Mouse (Mus musculus): ENCODE measurements around the gene Sv2c. TPM values are rescaled to one million over a fixed set of nuclear protein-coding genes. Genes with fewer than 3 reads are reported as not detected.
"Not testable (repeated sequence)": the region's sequence is repeated elsewhere in the genome, so short reads cannot be mapped to it uniquely, and the experiment has no call there.

Gene Sv2c
- total RNA-seq, 2 experiments from 2014 or later, result 0.56 to 1.5 TPM

DNA sequence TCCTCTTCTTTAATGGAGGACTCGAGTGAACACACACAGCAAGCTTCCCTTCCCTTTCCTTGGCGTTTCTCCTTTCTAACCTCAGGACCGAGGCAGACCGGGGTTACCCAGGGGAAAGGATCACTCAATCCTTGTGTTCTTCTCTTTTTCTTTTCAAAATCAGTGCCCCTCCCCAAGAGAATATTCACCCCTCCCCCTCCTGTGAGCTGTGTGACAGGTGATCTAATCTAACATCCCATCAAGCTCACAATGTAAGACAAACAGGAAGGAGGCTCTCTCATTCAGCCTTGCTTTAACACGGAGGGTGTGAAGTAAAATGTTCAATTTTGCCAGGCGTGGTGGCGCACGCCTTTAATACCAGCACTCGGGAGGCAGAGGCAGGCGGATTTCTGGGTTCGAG is 158.3 kb downstream of the Sv2c start:
- no peak for DNase-seq (ENCODE audit: low spot score in 2 of 2)

DNA sequence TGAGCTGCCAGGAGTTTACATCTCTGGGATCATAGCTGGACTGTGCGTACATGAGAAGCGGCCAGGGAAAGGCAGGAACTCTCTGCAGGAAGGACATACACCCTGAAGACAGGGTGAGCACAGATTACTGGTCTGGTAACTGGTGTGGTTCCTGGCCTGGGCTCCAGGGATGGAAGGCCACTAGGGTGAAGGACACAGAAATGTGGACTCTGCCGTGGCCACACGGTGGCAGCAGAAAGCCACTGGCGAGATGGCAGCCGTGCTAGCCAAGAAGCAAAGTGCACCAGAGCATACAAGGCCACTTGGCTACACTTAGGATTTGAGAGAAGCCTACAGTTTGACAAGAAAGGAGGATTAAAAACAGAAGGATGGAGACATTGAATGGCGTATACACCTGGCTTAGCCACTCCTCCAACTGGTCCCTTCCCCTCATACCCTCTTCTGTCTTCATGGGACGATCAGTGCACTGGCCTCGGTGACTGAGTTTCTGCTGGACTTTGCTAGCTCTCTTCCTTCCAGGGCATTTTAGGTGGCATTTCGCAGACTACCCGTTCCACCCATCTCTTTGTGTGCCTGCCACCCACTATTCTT is 158.9 kb downstream of the Sv2c start:
- DNase-seq (ENCODE audit: low spot score in 2 of 2), result peak; percentile 72 to 73

DNA sequence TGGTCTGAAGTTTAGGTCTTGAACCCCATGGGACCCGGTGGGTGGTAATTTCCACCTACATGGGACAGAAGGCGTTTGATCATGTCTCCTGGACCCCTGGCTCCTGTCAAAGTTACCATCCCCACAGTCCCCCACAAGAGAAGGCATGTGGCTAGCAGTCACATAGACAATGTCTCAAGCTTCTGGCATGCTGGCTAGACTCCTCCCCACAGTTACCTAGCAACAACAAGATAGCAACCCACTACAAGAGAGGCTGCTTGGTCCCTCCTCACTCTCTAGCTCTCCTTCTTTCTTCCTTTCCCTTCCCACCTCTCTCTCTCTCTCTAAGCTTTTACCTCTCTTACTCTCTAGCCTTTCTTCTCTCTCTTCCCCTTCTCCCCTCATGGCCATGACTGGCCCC is 164.3 kb downstream of the Sv2c start:
- DNase-seq (ENCODE audit: low spot score in 2 of 2), result not testable (repeated sequence)

DNA sequence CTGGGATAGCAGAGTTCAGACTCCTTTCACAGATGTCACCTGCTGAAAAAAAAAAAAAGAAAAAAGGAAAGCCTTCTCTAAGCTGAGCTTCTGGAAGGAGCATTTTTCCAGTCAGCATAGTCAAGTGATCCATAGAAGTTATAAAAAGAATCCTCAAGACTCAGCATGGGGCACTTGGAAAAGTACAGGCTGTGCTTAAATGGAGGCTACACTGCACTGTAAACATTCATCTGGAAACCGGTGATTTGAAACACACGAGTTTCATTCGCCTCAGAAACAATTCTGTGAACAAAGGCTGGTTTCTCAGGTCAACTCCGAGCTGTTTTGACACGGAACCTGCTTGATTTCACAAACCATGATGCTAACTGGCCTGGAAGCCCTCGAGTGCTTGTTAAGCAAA is 165.6 kb downstream of the Sv2c start:
- DNase-seq (ENCODE audit: low spot score in 2 of 2), result no peak

DNA sequence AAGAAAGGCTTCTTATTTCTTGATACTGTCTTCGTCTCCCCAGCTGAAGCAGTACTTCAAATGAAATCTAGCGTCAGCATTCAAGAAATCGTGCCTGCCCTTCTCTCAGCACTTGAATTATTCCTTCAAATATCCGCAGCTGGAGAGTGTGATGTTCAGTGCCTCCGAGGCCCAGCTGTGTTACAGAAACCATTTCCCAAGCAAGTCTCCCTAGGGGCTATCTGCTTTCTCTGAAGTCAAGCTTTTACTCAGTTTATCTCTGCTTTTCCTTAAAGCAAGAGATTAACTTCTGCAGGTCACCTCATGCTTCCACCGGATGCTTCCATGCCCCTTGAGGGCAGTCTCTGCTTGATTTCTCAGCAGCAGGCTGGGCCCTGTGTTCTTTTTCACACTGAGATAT is 166.8 kb downstream of the Sv2c start:
- DNase-seq (ENCODE audit: low spot score in 2 of 2), result no peak

DNA sequence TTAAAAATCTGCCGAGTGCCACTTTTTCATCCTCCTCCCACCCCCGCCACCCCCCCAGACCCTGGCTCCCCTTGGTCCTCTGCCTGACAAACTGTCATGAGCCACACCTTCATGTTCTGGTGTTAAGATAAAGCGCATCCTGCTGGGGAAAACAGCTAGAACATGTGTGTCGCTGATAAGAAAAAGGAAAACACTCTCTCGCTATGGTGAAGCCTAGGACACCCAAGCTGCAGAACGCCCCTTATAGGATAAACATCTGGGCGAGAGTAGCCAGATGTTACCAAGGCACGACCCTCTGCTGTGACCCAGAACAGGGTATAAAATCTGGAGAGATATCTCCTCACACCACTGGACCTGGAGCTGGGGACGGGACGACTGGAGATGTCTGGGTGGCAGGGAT is 167.2 kb downstream of the Sv2c start:
- DNase-seq (ENCODE audit: low spot score in 2 of 2), result no peak

DNA sequence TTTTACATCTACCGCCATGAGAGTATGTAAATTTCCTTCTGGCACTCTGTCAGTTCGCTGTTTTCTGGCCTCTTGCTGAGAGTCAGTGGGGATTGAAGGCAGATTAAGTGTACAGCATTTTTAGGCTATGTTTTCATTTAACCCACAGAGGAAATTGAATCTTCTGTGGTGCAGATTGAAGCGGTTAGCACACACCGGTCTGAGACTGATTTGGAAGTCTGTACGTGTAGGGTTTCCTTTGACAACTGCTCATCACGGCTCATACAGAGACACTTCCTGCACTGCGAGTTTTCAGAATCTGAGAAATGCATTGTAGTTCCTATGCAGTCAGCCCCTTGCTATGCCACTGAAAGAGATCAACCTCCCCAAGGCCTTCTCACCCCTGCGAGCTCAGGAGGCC is 168.2 kb downstream of the Sv2c start:
- DNase-seq (ENCODE audit: low spot score in 2 of 2), result no peak

DNA sequence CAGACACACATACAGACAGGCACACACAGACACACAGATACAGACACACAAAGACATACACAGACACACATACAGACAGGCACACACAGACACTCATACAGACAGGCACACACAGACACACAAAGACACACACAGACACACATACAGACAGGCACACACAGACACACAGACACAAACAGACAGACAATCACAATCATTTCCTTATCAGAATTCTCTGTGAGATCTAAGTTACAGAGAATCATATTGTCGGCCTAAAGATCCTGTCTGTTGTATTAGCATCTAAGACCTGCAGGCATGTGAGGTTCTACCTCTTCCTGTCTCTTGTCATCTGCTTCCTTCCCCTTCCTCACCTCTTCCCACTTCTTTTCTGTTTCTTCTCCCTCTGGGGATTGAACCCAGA is 168.7 kb downstream of the Sv2c start:
- DNase-seq (ENCODE audit: low spot score in 2 of 2), result no peak

DNA sequence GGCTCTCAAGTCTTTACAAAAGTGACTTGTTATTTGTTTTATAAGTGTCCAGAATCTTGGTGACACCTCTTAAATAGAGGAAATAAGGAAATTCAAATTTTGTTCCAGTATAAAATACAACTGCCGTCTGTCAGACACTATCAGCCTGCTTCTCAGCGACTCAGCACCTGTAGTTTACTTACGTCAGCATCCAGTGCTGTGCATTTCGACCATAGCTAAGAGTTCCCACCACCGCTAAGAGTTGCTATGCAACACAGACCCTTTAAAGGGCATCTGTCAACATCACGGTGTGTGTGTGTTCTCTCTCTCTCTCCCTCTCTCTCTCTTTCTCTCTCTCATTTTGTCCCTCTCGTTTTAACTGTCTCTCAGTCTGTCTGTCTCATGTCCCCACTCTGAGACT is 170.5 kb downstream of the Sv2c start:
- DNase-seq (ENCODE audit: low spot score in 2 of 2), result no peak

DNA sequence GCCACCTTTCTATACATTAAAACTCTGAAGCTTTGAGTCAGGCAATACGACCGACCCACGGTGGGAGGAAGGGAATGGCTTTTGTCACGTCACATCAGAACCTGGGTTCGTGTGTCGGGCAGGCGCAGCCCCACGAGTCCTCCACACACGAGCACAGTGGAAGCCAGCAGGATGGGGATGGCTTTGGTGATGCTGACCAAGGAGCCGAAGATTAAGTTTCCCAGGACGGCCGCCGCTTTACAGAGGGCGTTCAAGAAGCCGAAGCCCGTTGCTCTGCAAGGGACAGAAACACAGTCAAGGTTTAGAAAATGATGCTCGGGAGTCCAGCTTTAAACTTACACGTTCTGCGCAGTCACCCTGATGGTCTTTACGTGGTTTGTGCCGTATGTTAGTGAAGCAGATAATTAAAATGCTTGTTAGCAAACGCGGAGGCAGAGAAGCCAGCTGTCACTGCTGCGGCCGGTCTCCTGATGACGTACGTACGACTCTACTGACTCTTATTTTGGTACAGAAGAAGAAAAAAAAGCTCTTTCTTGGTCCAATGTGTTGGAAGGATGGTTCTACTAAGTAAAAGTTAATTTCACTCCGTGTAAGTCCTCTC is 171.1 kb downstream of the Sv2c start:
- peak in 1 of 2 experiments; percentile 18 for DNase-seq (ENCODE audit: low spot score in 2 of 2)

DNA sequence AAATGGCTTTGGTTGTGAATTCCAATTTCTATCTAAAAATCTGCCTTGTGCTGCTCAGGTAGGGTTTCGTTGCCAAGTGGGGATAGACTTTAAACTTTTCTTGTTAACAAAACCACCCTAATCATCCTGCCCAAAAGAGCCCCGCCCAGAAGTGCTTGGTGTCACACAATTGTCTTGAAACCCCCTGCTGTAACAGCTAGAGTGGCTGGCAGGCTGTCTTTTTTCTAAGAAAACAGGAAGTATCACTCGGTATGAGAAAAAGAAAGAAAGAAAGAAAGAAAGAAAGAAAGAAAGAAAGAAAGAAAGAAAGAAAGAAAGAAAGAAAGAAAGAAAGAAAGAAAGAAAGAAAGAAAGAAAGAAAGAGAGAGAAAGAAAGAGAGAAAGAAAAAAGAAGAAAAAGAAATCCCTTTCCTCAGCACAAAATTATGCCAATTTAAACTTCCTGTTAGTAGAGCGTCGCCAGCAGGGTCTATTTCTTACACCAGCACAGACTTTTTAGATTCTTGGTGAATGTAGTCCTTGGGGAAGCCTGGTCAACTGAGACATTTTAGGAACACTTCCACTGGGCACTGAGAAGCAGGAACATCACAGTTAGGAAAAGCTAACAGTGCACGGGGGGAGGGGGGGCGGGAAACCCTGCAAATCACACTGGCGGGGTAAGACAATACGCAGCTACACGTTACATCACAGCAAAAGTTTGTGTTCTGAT is 171.7 kb downstream of the Sv2c start:
- DNase-seq (ENCODE audit: low spot score in 2 of 2), result no peak

DNA sequence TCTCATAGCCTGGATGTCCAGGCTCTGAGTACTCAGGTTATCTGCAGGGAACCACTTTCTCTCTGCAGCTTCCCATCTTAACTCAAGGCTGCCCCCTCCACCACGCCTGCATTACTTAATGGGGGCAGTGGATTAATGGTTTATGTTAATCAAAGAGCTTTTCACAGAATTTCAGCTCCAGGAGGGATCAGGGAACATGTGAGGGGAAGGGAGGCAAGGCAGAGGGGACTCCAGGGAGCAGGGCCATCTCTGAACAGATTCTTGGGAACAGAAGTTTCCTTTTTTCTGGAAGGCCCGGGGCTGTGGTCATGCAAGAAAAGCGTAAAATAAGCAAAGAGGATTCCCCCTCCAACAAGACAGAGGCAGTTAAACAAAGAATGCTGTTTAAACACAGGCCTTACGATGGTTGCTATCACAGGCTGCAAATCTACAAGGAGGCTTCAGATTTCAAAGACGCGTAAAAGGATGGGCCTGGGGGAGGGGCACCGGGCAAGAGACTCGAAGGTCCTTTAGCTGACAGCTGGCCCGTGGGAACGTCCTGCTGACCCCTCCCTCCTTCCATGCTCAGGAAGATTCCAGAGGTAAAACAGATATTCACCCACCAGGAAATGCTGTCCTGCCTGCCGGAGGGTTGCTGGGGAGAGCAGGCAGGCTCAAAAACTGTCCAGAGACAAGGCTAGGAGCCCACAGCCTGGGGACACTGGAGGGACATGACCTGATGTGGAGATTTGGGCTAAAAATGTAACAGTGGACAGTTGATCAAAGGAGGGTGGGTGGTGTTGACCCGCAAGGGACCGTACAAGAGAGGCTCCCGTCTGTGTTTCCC is 172.5 kb downstream of the Sv2c start:
- DNase-seq (ENCODE audit: low spot score in 2 of 2), result no peak

DNA sequence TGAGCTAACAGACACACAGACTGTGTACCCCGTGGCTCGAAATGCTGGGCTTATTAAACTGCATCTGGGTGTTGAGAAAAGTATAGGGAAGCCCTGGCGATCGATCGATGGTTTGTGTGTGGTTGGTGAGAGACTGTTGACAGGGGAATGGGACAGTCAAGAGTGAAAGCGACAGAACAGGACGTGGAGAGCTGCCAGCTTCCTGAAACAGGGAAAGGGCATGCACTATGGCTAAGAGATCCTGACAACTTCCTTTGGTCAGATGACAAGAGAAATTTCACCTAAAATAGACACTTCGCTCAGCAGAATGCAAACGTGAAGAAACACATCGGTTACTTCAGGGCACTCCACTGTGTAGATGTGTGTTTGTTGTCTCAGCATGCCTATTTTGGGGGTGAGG is 175.2 kb downstream of the Sv2c start:
- no peak for DNase-seq (ENCODE audit: low spot score in 2 of 2)

DNA sequence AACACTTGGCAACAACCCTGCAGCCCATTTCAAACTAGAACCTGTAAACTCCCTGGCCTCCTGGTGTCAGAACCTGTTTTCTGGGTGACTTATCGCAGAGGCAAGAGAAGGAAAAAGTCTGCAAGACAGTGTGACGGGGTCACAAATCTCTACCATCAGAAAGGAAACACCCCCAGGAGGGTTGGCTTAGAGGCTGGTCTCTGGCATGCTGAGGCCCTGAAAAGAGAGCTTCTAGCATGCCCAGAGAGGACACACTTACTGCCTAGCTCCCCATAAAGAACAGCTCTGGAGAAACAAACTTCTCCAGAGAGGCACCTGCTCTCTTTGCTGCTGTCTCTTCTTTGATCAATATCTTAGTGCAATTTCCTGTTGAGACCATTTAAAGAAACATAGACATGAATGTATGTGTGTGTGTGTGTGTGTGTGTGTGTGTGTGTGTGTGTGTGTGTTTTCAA is 176.0 kb downstream of the Sv2c start:
- no peak for DNase-seq (ENCODE audit: low spot score in 2 of 2)

DNA sequence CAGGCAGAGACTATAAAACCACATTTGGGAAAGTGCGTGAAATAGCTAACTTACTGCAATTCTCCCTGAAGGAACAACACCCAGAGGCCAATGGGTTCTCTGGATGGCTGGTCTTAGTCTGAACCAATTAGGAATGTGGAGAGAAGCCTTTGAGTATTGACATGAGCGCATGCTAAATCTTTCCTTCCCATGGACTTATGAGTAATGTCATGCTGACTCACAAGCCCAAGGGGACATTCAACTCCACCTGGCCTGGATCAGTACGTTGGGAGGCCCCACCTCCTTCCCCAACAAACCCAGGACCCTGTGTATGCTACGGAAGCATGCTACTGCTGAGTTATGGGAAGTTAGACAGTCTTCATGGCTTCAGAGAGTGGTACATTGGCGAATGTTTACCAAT is 177.2 kb downstream of the Sv2c start:
- no peak for DNase-seq (ENCODE audit: low spot score in 2 of 2)

DNA sequence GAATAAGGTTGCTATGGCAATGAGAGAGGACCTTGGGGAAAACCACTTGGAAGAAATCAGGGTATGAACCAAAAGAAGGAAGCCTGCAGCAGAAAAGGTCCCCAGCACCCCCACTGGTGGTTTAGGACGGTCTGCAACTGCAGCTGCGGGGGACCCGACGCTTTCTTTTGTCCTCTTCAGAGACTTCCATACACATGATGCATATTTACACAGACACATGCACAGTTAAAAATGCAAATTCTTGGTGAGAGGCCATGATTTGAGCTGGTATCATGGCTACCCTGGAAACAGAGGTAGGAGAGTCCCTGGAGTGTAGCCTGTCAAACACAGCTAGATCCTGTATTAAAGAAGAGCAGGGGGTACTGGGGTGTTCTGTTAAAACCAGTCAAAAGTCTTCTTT is 178.7 kb downstream of the Sv2c start:
- no peak for DNase-seq (ENCODE audit: low spot score in 2 of 2)

DNA sequence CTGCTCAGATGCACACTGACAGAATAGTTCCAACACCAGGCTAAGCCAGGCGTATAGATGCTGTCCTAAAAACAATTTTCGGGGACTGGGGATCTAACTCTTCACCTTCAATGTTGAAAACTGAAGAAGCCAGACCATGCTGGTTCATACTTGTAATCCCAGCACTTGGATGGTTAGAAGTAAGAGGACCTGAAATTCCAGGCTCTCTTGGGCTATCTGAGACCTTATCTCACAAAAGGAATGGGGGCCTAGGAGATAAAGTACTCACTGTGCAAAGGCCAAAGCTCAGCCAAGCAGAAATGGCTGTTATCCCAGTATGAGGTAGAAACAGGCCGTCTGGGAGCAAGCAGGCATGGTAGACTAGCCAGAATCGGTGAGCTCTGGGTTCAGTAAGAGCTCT is 180.1 kb downstream of the Sv2c start:
- no peak for DNase-seq (ENCODE audit: low spot score in 2 of 2)

DNA sequence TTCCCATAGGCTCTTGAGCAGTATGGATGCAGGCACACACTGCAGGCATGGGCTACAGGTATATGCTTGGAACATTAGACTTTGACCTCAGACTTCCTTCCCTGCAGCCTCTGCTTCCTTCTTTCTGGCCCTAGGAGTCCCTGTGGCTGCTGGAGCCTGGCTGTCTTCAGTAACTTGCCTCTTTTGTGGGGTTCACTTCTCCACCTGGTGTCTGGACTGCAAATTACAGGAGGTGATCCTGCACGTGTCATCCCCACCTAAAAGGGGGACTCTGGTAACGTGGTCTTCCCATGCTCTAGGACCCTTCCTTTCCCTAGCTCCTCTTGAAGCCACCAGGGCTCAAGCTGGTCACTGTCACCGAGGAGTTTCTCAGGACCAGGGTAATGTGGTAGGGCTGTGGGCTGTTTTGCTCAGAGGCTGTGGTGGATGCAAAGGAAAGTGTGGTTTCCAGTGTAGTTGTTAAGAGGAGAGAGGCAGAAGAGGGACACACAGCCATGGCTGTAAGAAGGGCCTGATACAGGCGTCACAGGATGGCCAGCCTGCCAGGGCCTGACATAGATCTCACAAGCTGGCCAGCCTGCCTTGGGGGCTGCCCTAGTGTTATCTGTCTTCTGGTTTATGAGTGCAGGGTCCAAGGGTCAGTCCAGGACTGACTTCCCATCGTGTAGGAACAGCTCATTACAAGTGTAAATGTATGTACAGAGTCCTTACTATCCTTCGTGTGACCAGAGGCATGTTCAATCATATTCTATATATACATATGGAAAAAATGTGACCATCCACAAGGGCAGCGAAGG is 181.1 kb downstream of the Sv2c start:
- DNase-seq (ENCODE audit: low spot score in 2 of 2), result peak in 1 of 2 experiments; percentile 30

DNA sequence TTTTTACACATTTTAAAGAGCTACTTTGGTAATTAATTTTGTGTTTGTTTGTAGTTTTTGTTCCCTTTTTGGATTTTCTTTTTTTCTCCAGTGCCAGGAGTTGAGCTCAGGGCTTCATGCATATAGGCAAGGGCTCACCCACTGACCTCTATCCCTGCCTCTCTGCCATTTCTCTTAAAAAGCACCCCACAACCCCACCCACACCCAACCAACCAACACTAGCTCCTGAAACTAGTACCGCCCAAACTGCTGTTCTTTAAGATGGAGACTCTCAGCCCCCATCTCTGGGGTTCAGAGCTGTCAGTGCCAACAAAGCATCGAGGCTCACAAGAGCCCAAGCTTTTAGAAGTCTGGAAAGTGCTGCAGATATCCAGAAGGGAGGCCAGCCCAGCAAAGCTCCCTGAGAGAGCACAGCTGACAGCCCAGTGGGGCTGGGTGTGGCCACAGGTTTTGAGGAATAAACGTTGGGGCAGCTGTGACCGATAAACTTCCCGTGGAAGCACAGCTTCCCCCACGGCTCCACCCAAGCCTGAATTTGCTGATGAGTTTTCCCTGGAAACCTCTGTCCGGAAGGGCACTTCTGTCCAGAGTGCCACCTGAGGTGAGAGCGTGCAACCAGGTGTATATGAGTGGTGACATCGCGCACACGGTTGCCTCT is 181.8 kb downstream of the Sv2c start:
- no peak for DNase-seq (ENCODE audit: low spot score in 2 of 2)

DNA sequence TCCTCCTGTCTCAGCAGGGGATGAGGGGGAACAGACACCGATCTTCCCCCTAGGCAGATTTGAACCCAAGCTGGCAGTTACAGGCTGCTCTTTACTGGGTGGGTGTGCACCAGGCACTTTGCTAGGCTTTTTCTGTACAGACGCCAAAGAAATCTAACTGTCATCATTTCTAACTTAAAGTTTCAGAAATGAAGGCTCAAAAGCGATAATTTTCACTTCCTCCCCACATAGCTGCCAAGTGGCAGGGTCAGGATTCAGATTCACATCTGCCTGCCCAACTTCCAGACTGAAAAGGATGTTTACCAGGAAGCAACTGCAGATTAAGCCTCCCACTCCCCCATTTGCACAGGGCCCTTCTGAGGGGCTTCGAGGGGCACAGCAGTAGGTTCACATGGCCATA is 183.0 kb downstream of the Sv2c start:
- DNase-seq (ENCODE audit: low spot score in 2 of 2), result no peak
